Mouse (Mus musculus): ENCODE measurements around the gene Numbl. TPM values are rescaled to one million over a fixed set of nuclear protein-coding genes. Genes with fewer than 3 reads are reported as not detected.

Numbl gene
- total and polyA plus RNA-seq, 3 experiments, result 0.81 to 2.9 (median 2.3) TPM

- Histone ChIP-seq H3K4me2 (ENCODE audit: insufficient read depth, low read depth, poor library complexity, severe bottlenecking) (no peak overlapping the region), H3K9me3 (replicated peaks; ENCODE audit: low read length) (no peaks in the 10 kb centered on the region), H3K79me2 (replicated peaks; ENCODE audit: control insufficient read depth, extremely low read depth, insufficient read depth, poor library complexity, severe bottlenecking) (no peaks in the 10 kb centered on the region), H3K9ac (ENCODE audit: insufficient read depth, low read depth) (no peak overlapping the region), H3K36me3 (replicated peaks in 1 of 2; ENCODE audit: control insufficient read depth in 1 of 2, insufficient read depth in 1 of 2, low read length in 1 of 2) (peaks cover 0 to 13% of the 10 kb centered on the region in 2 experiments), H3K4me3 (replicated peaks in 1 of 3; ENCODE audit: low read depth in 2 of 3, low read length in 2 of 3, poor library complexity in 1 of 3) (no peak overlapping the region), H3K27me3 (replicated peaks) (no peaks in the 10 kb centered on the region), H3K27ac (ENCODE audit: insufficient read depth, low read depth) (no peak overlapping the region), H3K4me1 (ENCODE audit: control insufficient read depth in 1 of 2, insufficient read depth in 2 of 2) (peaks cover 0 to 12% of the 10 kb centered on the region in 2 experiments; a peak in 2 of 4 replicates)
- DNase-seq (ENCODE audit: extremely low read depth), result no peak
- dilution Hi-C loops (cut with MboI; ENCODE audit: extremely low pct_ligation_motif_present, extremely low pct_unique_long_range_greater_than_20kb, low sequenced_read_pairs) (no loop called here), in situ Hi-C loops (cut with MboI; ENCODE audit: low pct_ligation_motif_present, low pct_unique_long_range_greater_than_20kb, low sequenced_read_pairs) (no loop called here)
- TF ChIP-seq ELF1 (IDR thresholded peaks at IDR 0.05; ENCODE audit: low read depth, low read length) (no peak), BHLHE40 (IDR thresholded peaks at IDR 0.05; ENCODE audit: low read depth, low read length) (no peak), JUND (conservative IDR thresholded peaks at IDR 0.05; ENCODE audit: low read depth, low read length) (no peak), CTCF (conservative IDR thresholded peaks at IDR 0.05 in 1 of 2, IDR thresholded peaks at IDR 0.05 in 1 of 2; ENCODE audit: low read depth in 2 of 2, low read length in 2 of 2) (peak in 1 of 2 experiments; percentile 23; a peak in 1 of 4 replicates), E2F4 (IDR thresholded peaks at IDR 0.05; ENCODE audit: insufficient replicate concordance, low read depth, low read length) (no peak), JUN (IDR thresholded peaks at IDR 0.05; ENCODE audit: insufficient read depth, low read depth, low read length) (no peak)
Measured at GRCm38 (mm10) chr7:27271423-27271822, 13.2 kb downstream of the Numbl start.

GRCm38 (mm10) chr7:27273739-27274351, 15.6 kb downstream of the Numbl start:
- no peak overlapping the region for H3K27ac ChIP-seq (ENCODE audit: insufficient read depth, low read depth)
- in situ Hi-C loops (cut with MboI; ENCODE audit: low pct_ligation_motif_present, low pct_unique_long_range_greater_than_20kb, low sequenced_read_pairs), result no loop called here
- H3K27me3 ChIP-seq (replicated peaks), result no peaks in the 10 kb centered on the region
- no peak overlapping the region for H3K4me2 ChIP-seq (ENCODE audit: insufficient read depth, low read depth, poor library complexity, severe bottlenecking)
- no peak overlapping the region for H3K9ac ChIP-seq (ENCODE audit: insufficient read depth, low read depth)
- no peak for TF ChIP-seq BHLHE40 (IDR thresholded peaks at IDR 0.05; ENCODE audit: low read depth, low read length)
- no peak for TF ChIP-seq PAX5 (IDR thresholded peaks at IDR 0.05; ENCODE audit: low read length)
- TF ChIP-seq MAFK (IDR thresholded peaks at IDR 0.05; ENCODE audit: insufficient replicate concordance, low read length), result no peak
- TF ChIP-seq MAX (IDR thresholded peaks at IDR 0.05; ENCODE audit: low read length), result no peak
- TF ChIP-seq E2F4 (IDR thresholded peaks at IDR 0.05; ENCODE audit: insufficient replicate concordance, low read depth, low read length), result no peak
- no peak for TF ChIP-seq JUN (IDR thresholded peaks at IDR 0.05; ENCODE audit: insufficient read depth, low read depth, low read length)
- no peak for TF ChIP-seq EP300 (IDR thresholded peaks at IDR 0.05; ENCODE audit: low read length)
- TF ChIP-seq JUND (conservative IDR thresholded peaks at IDR 0.05; ENCODE audit: low read depth, low read length), result no peak
- no peak for TF ChIP-seq KAT2A (IDR thresholded peaks at IDR 0.05; ENCODE audit: insufficient replicate concordance, low read length)
- TF ChIP-seq NRF1 (IDR thresholded peaks at IDR 0.05; ENCODE audit: low read depth, low read length), result no peak
- TF ChIP-seq UBTF (IDR thresholded peaks at IDR 0.05; ENCODE audit: low read depth, low read length), result no peak
- TF ChIP-seq HCFC1 (IDR thresholded peaks at IDR 0.05; ENCODE audit: low read depth, low read length), result no peak
- no peak for TF ChIP-seq ZNF384 (IDR thresholded peaks at IDR 0.05; ENCODE audit: low read depth, low read length)
- H3K4me3 ChIP-seq (replicated peaks in 1 of 3; ENCODE audit: low read depth in 2 of 3, low read length in 2 of 3, poor library complexity in 1 of 3), result no peak overlapping the region
- H3K79me2 ChIP-seq (replicated peaks; ENCODE audit: control insufficient read depth, extremely low read depth, insufficient read depth, poor library complexity, severe bottlenecking), result no peaks in the 10 kb centered on the region
- H3K36me3 ChIP-seq (replicated peaks in 1 of 2; ENCODE audit: control insufficient read depth in 1 of 2, insufficient read depth in 1 of 2, low read length in 1 of 2), result peaks cover 5 to 27% of the 10 kb centered on the region in 2 experiments
- dilution Hi-C loops (cut with MboI; ENCODE audit: extremely low pct_ligation_motif_present, extremely low pct_unique_long_range_greater_than_20kb, low sequenced_read_pairs), result no loop called here
- no peaks in the 10 kb centered on the region for H3K9me3 ChIP-seq (replicated peaks; ENCODE audit: low read length)
- H3K4me1 ChIP-seq (ENCODE audit: control insufficient read depth in 1 of 2, insufficient read depth in 2 of 2), result peaks cover 0 to 12% of the 10 kb centered on the region in 2 experiments; a peak in 2 of 4 replicates
- no peak for DNase-seq (ENCODE audit: extremely low read depth)
